ENCODE assay signal across 18 mouse cellular contexts in the genomic region with DNA sequence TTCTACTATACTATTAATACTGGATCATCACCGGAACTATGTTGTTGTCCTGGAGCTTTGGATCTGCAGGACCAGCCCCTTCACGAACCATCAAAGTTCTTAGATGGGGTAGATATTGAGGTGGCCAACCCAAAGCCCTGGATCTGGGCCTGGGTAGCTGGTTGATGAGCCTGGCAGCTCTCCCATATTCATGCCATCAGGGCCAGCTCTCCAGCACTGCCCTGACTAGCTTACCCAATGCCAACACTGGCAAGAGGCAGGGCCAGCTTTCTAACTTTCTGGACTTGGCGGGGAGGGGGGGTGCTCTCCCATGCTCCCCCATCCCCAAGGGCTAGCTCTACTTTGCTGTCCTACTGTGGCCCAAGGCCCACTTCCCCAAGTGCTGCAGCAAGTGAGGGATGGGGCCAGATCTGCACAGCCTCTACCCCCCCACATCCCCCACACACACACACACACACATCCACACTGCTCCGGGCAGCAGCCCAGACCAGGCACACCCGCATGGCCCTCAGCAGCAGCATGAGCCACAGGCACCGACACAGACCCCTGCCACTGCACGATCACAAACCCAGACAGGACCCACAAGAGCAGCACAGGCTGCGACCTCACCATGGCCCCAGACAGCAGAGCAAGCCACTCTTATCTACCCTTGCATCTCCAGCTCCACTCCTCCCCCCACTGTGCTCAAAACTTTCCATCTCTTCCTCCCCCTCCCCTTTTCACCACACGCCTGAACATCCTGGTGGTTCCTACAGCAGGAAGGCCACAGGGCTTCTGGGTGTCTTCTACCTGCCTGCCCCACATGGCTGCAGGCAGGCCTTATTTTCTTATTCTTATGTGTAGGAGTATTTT. TPM values are rescaled to one million over a fixed set of nuclear protein-coding genes. Genes with fewer than 3 reads are reported as not detected.
A peak's percentile ranks its signal among the peaks of the same experiment; 100 is the strongest.
DNase-seq lines count a peak whose midpoint lies in the region; ATAC-seq lines count a peak whose summit lies in the region.
"Had no signal": no experiment of that assay in that cellular context is flagged by ENCODE, and none has a peak within 500 bp of the region (broad histone marks: within the 10 kb centered on the region; RNA-seq: fewer than 3 reads in every experiment).

No protein-coding gene starts in this region.

- no peaks in the 10 kb centered on the region for H3K36me3 ChIP-seq in embryonic facial prominence, embryonic 14.5 days (ENCODE audit: control insufficient read depth, insufficient read depth, low read length)
- H3K36me3 ChIP-seq in liver, embryonic 12.5 days = no peaks in the 10 kb centered on the region
- no peaks in the 10 kb centered on the region for H3K36me3 ChIP-seq in forebrain, embryonic 15.5 days
- H3K36me3 ChIP-seq: G1E; neural tube, embryonic 12.5 days had no signal

- H3K4me1 ChIP-seq in embryonic facial prominence, embryonic 14.5 days (ENCODE audit: control insufficient read depth, insufficient read depth, low read length) = peaks cover 46% of the 10 kb centered on the region
- peaks cover 5% of the 10 kb centered on the region for H3K4me1 ChIP-seq in liver, embryonic 12.5 days
- H3K4me1 ChIP-seq in forebrain, embryonic 15.5 days = peaks cover 46% of the 10 kb centered on the region

- peak overlapping the region; percentile 7; the same call in 1 of the 2 replicates for H3K27ac ChIP-seq in embryonic facial prominence, embryonic 14.5 days (replicated peaks; ENCODE audit: low read depth, low read length)
- no peak overlapping the region for H3K27ac ChIP-seq in liver, embryonic 12.5 days
- no peak overlapping the region for H3K27ac ChIP-seq in forebrain, embryonic 15.5 days (replicated peaks)
- H3K27ac ChIP-seq: gastrocnemius, adult 2 months; neural tube, embryonic 12.5 days had no signal

- no peaks in the 10 kb centered on the region for H3K9me3 ChIP-seq in embryonic facial prominence, embryonic 14.5 days (ENCODE audit: control insufficient read depth, low read length)
- H3K9me3 ChIP-seq in liver, embryonic 12.5 days (replicated peaks) = no peaks in the 10 kb centered on the region
- no peaks in the 10 kb centered on the region for H3K9me3 ChIP-seq in forebrain, embryonic 15.5 days
- H3K9me3 ChIP-seq: G1E; neural tube, embryonic 12.5 days had no signal

- peak; percentile 50 for DNase-seq in cerebellum, adult 9-11 months
- DNase-seq in cerebellum, adult 18-20 months = no peak
- peak; percentile 73 for DNase-seq in left cerebral cortex, postnatal 4 days
- no peak for DNase-seq in left cerebral cortex, adult 18-20 months (ENCODE audit: low spot score in 2 of 2)
- no peak for DNase-seq in embryonic facial prominence, embryonic 14.5 days (ENCODE audit: low spot score)
- DNase-seq in thymus, postnatal 10 days (ENCODE audit: low spot score in 2 of 2) = peak; percentile 40 to 47
- DNase-seq: adrenal gland, adult 2 months; gastrocnemius, adult 2 months; kidney, adult 2 months; liver, postnatal 0 days; retina, postnatal 1 day had no signal

- no peak for ATAC-seq in embryonic facial prominence, embryonic 14.5 days (ENCODE audit: low read depth)
- ATAC-seq in liver, embryonic 12.5 days = no peak
- ATAC-seq in forebrain, embryonic 15.5 days (replicated peaks) = no peak
- ATAC-seq: liver, postnatal 0 days had no signal

- WGBS in embryonic facial prominence, embryonic 14.5 days = 59% methylated on average over 9 of the region's 9 CpGs
- WGBS in liver, embryonic 12.5 days (ENCODE audit: insufficient replicate concordance) = 57% methylated on average over 9 of the region's 9 CpGs
- WGBS in forebrain, embryonic 15.5 days = 76% methylated on average over 9 of the region's 9 CpGs

- no peak overlapping the region for H3K9ac ChIP-seq in embryonic facial prominence, embryonic 14.5 days (ENCODE audit: low read depth, low read length)
- H3K9ac ChIP-seq in liver, embryonic 12.5 days = no peak overlapping the region
- H3K9ac ChIP-seq in forebrain, embryonic 15.5 days (replicated peaks) = no peak overlapping the region
- H3K9ac ChIP-seq: liver, postnatal 0 days; neural tube, embryonic 12.5 days had no signal

- intact Hi-C loops in left cerebral cortex, postnatal 4 days (cut with DNase I) = no loop called here

- H3K4me2 ChIP-seq in embryonic facial prominence, embryonic 14.5 days (ENCODE audit: low read depth, low read length) = no peak overlapping the region
- H3K4me2 ChIP-seq in liver, embryonic 12.5 days = no peak overlapping the region
- no peak overlapping the region for H3K4me2 ChIP-seq in forebrain, embryonic 15.5 days (replicated peaks)
- H3K4me2 ChIP-seq: neural tube, embryonic 12.5 days had no signal

- H3K27me3 ChIP-seq in embryonic facial prominence, embryonic 14.5 days (replicated peaks; ENCODE audit: control insufficient read depth, insufficient read depth, low read length) = no peaks in the 10 kb centered on the region
- peaks cover 20% of the 10 kb centered on the region for H3K27me3 ChIP-seq in liver, embryonic 12.5 days (replicated peaks)
- H3K27me3 ChIP-seq in forebrain, embryonic 15.5 days = no peaks in the 10 kb centered on the region
- H3K27me3 ChIP-seq: neural tube, embryonic 12.5 days had no signal

- no peak overlapping the region for H3K4me3 ChIP-seq in embryonic facial prominence, embryonic 14.5 days (ENCODE audit: low read depth, low read length)
- no peak overlapping the region for H3K4me3 ChIP-seq in liver, embryonic 12.5 days
- no peak overlapping the region for H3K4me3 ChIP-seq in forebrain, embryonic 15.5 days
- H3K4me3 ChIP-seq: gastrocnemius, adult 2 months; neural tube, embryonic 12.5 days had no signal

RNA-seq across cellular contexts. Expression of gene Mfap4, which starts 3.8 kb away (rescaled TPM):
- 10 to 100 TPM; 10.2 to 12.2 TPM for total RNA-seq in left cerebral cortex, postnatal 4 days (2021)
- total RNA-seq in left cerebral cortex, adult 18-20 months (2021) = 1 to 10 TPM; 2.6 to 3.3 TPM
- polyA plus RNA-seq in embryonic facial prominence, embryonic 14.5 days (2014; fragmentation: Nextera tagmentation; extraction: Ambion mirVana) = 420 and 428 TPM in 2 replicates
- polyA plus RNA-seq in liver, embryonic 12.5 days (2016; fragmentation: Nextera tagmentation; extraction: Ambion mirVana) = 11.0 and 16.3 TPM in 2 replicates
- polyA plus RNA-seq in forebrain, embryonic 15.5 days (2015; fragmentation: Nextera tagmentation; extraction: Ambion mirVana) = 50.5 and 59.5 TPM in 2 replicates
- total RNA-seq: megakaryocyte, adult 5-6 weeks had no signal
- polyA plus RNA-seq: G1E had no signal

RNA-seq across cellular contexts. Expression of gene Mapk7, which starts 12.7 kb away (rescaled TPM):
- 10 to 100 TPM; 65.1 to 69.8 TPM for total RNA-seq in left cerebral cortex, postnatal 4 days (2021)
- 10 to 100 TPM; 22.9 to 23.9 TPM for total RNA-seq in left cerebral cortex, adult 18-20 months (2021)
- 49.6 and 59.2 TPM in 2 replicates for polyA plus RNA-seq in embryonic facial prominence, embryonic 14.5 days (2014; fragmentation: Nextera tagmentation; extraction: Ambion mirVana)
- polyA plus RNA-seq in liver, embryonic 12.5 days (2016; fragmentation: Nextera tagmentation; extraction: Ambion mirVana) = 12.9 and 14.8 TPM in 2 replicates
- polyA plus RNA-seq in forebrain, embryonic 15.5 days (2015; fragmentation: Nextera tagmentation; extraction: Ambion mirVana) = 109 and 117 TPM in 2 replicates

RNA-seq across cellular contexts. Expression of gene B9d1, which starts 23.5 kb away (rescaled TPM):
- total RNA-seq in left cerebral cortex, postnatal 4 days (2021) = 10 to 100 TPM; 33.2 to 34.7 TPM
- total RNA-seq in left cerebral cortex, adult 18-20 months (2021) = 10 to 100 TPM; 43.4 to 43.8 TPM
- polyA plus RNA-seq in embryonic facial prominence, embryonic 14.5 days (2014; fragmentation: Nextera tagmentation; extraction: Ambion mirVana) = 32.5 and 37.5 TPM in 2 replicates
- 4.8 TPM in 2 replicates for polyA plus RNA-seq in liver, embryonic 12.5 days (2016; fragmentation: Nextera tagmentation; extraction: Ambion mirVana)
- 38.8 and 42.8 TPM in 2 replicates for polyA plus RNA-seq in forebrain, embryonic 15.5 days (2015; fragmentation: Nextera tagmentation; extraction: Ambion mirVana)

RNA-seq across cellular contexts. Expression of gene Rnf112, which starts 27.5 kb away (rescaled TPM):
- 100 to 1,000 TPM in 1 of 2 experiments, 10 to 100 TPM in 1; 89.8 to 101 TPM for total RNA-seq in left cerebral cortex, postnatal 4 days (2021)
- total RNA-seq in left cerebral cortex, adult 18-20 months (2021) = 100 to 1,000 TPM; 257 to 300 TPM
- 0.78 and 1.0 TPM in 2 replicates for polyA plus RNA-seq in embryonic facial prominence, embryonic 14.5 days (2014; fragmentation: Nextera tagmentation; extraction: Ambion mirVana)
- polyA plus RNA-seq in liver, embryonic 12.5 days (2016; fragmentation: Nextera tagmentation; extraction: Ambion mirVana) = 0.13 and 0.14 TPM in 2 replicates
- polyA plus RNA-seq in forebrain, embryonic 15.5 days (2015; fragmentation: Nextera tagmentation; extraction: Ambion mirVana) = 22.4 and 24.2 TPM in 2 replicates
- total RNA-seq: megakaryocyte, adult 5-6 weeks had no signal
- polyA plus RNA-seq: G1E; heart, postnatal 0 days; spleen, adult 2 months had no signal

Comparison
In these comparisons a context has a peak if more than half of its experiments do, and no peak if none do; other contexts are left out.
1. DNase-seq: peak in cerebellum, adult 9-11 months (single experiment), left cerebral cortex, postnatal 4 days (single experiment) and thymus, postnatal 10 days (2 of 2); none in cerebellum, adult 18-20 months (0 of 2), left cerebral cortex, adult 18-20 months (0 of 2) and embryonic facial prominence, embryonic 14.5 days (single experiment).